Mouse (Mus musculus) liver, adult 10 weeks (tissue): ENCODE measurements around the gene Uts2b. TPM values are rescaled to one million over a fixed set of nuclear protein-coding genes. Genes with fewer than 3 reads are reported as not detected.

ENCODE experiments used
- polyA plus RNA-seq: library from polyadenylated mRNA; stranded (reverse); fragments of 350-450 nt; fragmentation: Illumina TruSeq; extraction: RNeasy Lipid Tissue Mini Kit (QIAGEN cat#74804); gene quantifications from one replicate; pipeline ENCODE4 v1.2.3, GENCODE M21; 2014; ENCODE audit warnings: low read depth, low replicate concordance

Uts2b gene
- polyA plus RNA-seq, result not detected

DNA sequence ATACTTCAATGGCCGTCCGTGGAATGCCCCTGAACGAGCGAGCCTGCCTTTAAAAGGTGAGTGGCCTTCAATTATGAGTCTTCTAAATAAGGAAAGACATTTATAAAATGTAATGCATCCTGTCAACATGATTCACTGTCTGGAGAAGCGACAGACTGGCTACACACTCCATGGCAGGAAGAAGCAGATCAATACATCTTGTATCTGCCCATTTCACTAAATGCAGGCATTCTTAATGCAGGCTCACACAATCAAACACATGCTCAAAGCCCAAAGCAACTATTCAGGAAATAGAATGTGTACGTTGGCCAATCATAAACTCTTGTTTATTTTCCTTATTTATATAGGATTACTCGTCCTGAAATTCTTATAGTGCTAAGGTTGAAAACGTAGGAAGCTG, at the start of gene Uts2b:
TSS of gene Uts2b (minus strand) at position 49 of the 400 bp plus-strand sequence.

GRCm38 (mm10) chr16:27388761-27389451, 18.9 kb upstream of the Uts2b start, which contains the start of gene Ccdc50:
Gene Ccdc50, plus strand, starts transcription at chr16:27388869.

GRCm38 (mm10) chr16:27307189-27307588, 62.9 kb downstream of the Uts2b start, which contains the start of gene Ostn:
Gene Ostn, plus strand, starts transcription at chr16:27307489.

Other genes with a start within 250 kb of the Uts2b start
- gene Ostn, start 62.8 kb downstream of the Uts2b start, polyA plus RNA-seq, result not detected
- gene Ccdc50, start 18.6 kb upstream of the Uts2b start, polyA plus RNA-seq, result 42.4 TPM